Mouse (Mus musculus) frontal cortex, postnatal 36 days (tissue): ENCODE measurements around the gene Gper1.

ENCODE experiments used
- DNase-seq, 2 experiments: peaks; one replicate each; pipeline ENCODE4 v3.0.0; 2022; ENCODE audit warnings: low spot score in 2 of 2

The Gper1 gene

GRCm38 (mm10) chr5:139423026-139423865, at the start of gene Gper1:
Gene Gper1 (plus strand): TSS chr5:139423151.
- no peak for DNase-seq

- DNase-seq, result no peak
Measured at GRCm38 (mm10) chr5:139373889-139374444, 49.0 kb upstream of the Gper1 start.

- no peak for DNase-seq
Measured at GRCm38 (mm10) chr5:139374841-139375240, 48.1 kb upstream of the Gper1 start.

GRCm38 (mm10) chr5:139377468-139378270, 45.3 kb upstream of the Gper1 start, which contains the start of gene Gpr146:
Gene Gpr146 (plus strand): TSS chr5:139377697.
- no peak for DNase-seq

GRCm38 (mm10) chr5:139378271-139378556, 44.7 kb upstream of the Gper1 start:
- DNase-seq, result no peak

- no peak for DNase-seq
Measured at GRCm38 (mm10) chr5:139378986-139379629, 43.8 kb upstream of the Gper1 start.

GRCm38 (mm10) chr5:139379771-139380384, 43.1 kb upstream of the Gper1 start:
- DNase-seq, result no peak

- peak; percentile 78 to 80 for DNase-seq
Measured at GRCm38 (mm10) chr5:139380385-139381248, 42.3 kb upstream of the Gper1 start.

- DNase-seq, result no peak
Measured at GRCm38 (mm10) chr5:139381586-139382513, 41.1 kb upstream of the Gper1 start.

- peak in 1 of 2 experiments; percentile 73 for DNase-seq
Measured at GRCm38 (mm10) chr5:139382760-139383159, 40.2 kb upstream of the Gper1 start.

GRCm38 (mm10) chr5:139383234-139383633, 39.7 kb upstream of the Gper1 start:
- DNase-seq, result no peak

GRCm38 (mm10) chr5:139384531-139384930, 38.4 kb upstream of the Gper1 start:
- DNase-seq, result no peak

- no peak for DNase-seq
Measured at GRCm38 (mm10) chr5:139386047-139386446, 36.9 kb upstream of the Gper1 start.

GRCm38 (mm10) chr5:139387329-139388194, 35.4 kb upstream of the Gper1 start:
- DNase-seq, result no peak

- DNase-seq, result no peak
Measured at GRCm38 (mm10) chr5:139388195-139388570, 34.8 kb upstream of the Gper1 start.

- DNase-seq, result no peak
Measured at GRCm38 (mm10) chr5:139388694-139389675, 34.0 kb upstream of the Gper1 start.

- DNase-seq, result no peak
Measured at GRCm38 (mm10) chr5:139389676-139390061, 33.3 kb upstream of the Gper1 start.
